Mouse (Mus musculus): Measurements from ENCODE around the gene Tbc1d1. TPM values are rescaled to one million over a fixed set of nuclear protein-coding genes. Genes with fewer than 3 reads are reported as not detected.

Gene Tbc1d1
- polyA plus RNA-seq, 1 experiment from 2014 or later: 18.1 TPM

DNA sequence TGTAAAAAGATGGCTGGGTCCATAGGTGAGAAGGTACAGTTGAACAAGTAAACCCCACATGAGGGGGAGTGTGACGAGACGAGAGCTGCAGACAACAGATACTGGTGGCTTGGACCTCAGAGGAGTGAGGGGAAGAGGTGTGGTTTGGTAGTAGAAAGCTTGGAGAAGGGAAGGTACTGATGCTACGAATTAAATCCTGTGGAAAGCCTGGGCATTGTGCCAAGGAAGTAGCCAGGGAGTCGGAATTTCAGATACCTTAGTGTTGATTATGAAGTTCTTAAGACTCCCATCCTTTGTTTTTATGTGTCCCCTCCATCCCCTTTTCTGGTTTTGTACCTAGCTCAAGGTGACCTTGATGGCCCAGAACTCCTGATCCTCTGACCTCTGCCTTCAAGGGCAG lies 124.5 kb downstream of the Tbc1d1 start:
- no peaks in the 10 kb centered on the region for H3K4me1 ChIP-seq
- H3K27me3 ChIP-seq: no peaks in the 10 kb centered on the region
- ATAC-seq (ENCODE audit: insufficient number of reproducible peaks, low FRiP score, low TSS enrichment, low read depth): no peak
- H3K9me3 ChIP-seq (replicated peaks): no peaks in the 10 kb centered on the region
- no peak overlapping the region for H3K9ac ChIP-seq
- no peak overlapping the region for H3K27ac ChIP-seq (replicated peaks)
- 50% methylated on average over 4 of the region's 4 CpGs for WGBS
- H3K36me3 ChIP-seq: peaks cover 35% of the 10 kb centered on the region
- no peak overlapping the region for H3K4me2 ChIP-seq (replicated peaks)
- H3K4me3 ChIP-seq (replicated peaks): no peak overlapping the region

- WGBS: 93% methylated on average over 7 of the region's 7 CpGs
- Histone ChIP-seq H3K27me3 (no peaks in the 10 kb centered on the region), H3K9ac (no peak overlapping the region), H3K36me3 (peaks cover 35% of the 10 kb centered on the region), H3K4me3 (replicated peaks) (no peak overlapping the region), H3K4me2 (replicated peaks) (no peak overlapping the region), H3K4me1 (no peaks in the 10 kb centered on the region), H3K27ac (replicated peaks) (no peak overlapping the region), H3K9me3 (replicated peaks) (no peaks in the 10 kb centered on the region)
- no peak for ATAC-seq (ENCODE audit: insufficient number of reproducible peaks, low FRiP score, low TSS enrichment, low read depth)
Measured at GRCm38 (mm10) chr5:64281674-64282073, 125.6 kb downstream of the Tbc1d1 start.

DNA sequence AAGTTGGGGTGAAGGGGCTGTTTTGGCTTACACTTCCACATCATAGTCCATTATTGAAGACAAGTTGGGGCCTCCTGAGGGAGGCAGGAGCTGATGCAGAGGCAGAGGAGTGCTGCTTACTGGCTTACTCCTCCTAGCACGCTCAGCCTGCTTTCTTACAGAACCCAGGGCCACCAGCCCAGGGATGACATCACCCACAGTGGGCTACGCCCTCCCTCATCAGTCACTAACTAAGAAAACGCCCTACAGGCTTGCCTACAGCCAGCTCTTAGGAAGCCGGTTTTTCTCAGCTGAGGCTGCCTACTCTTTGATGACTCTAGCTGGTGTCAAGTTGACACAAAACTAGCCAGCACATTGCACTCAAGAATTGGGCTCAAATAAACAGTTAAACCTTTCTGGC lies 126.5 kb downstream of the Tbc1d1 start:
- Histone ChIP-seq H3K9ac (no peak overlapping the region), H3K9me3 (replicated peaks) (no peaks in the 10 kb centered on the region), H3K4me2 (replicated peaks) (no peak overlapping the region), H3K27me3 (no peaks in the 10 kb centered on the region), H3K27ac (replicated peaks) (no peak overlapping the region), H3K4me1 (no peaks in the 10 kb centered on the region), H3K36me3 (peaks cover 35% of the 10 kb centered on the region), H3K4me3 (replicated peaks) (no peak overlapping the region)
- 61% methylated on average over 4 of the region's 4 CpGs for WGBS
- no peak for ATAC-seq (ENCODE audit: insufficient number of reproducible peaks, low FRiP score, low TSS enrichment, low read depth)

DNA sequence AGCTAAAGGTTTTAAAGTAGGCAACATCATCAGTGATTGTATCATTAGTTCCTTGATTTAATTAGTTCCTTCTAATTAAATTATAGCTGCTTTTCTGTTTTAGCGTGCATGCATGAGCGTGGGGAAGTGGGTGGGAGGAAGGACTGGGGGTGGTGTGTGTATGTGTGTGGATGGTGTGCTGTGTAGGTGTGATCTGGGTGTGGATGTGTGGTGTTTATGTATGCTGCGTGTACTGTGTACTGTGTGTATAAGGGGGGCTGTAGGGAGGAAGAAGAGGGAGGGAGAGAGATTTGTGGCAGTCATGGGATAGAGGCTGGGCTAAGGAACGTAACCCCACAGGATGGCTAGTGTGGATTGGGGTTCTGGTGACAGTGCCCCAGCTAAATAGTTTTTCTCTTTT lies 129.2 kb downstream of the Tbc1d1 start:
- no peak overlapping the region for H3K4me3 ChIP-seq (replicated peaks)
- ATAC-seq (ENCODE audit: insufficient number of reproducible peaks, low FRiP score, low TSS enrichment, low read depth): no peak
- H3K27ac ChIP-seq (replicated peaks): no peak overlapping the region
- no peaks in the 10 kb centered on the region for H3K9me3 ChIP-seq (replicated peaks)
- H3K4me1 ChIP-seq: peaks cover 5% of the 10 kb centered on the region; the same call in 1 of the 2 replicates
- 82% methylated on average over 4 of the region's 4 CpGs for WGBS
- H3K9ac ChIP-seq: no peak overlapping the region
- H3K27me3 ChIP-seq: no peaks in the 10 kb centered on the region
- H3K4me2 ChIP-seq (replicated peaks): no peak overlapping the region
- peaks cover 25% of the 10 kb centered on the region for H3K36me3 ChIP-seq

DNA sequence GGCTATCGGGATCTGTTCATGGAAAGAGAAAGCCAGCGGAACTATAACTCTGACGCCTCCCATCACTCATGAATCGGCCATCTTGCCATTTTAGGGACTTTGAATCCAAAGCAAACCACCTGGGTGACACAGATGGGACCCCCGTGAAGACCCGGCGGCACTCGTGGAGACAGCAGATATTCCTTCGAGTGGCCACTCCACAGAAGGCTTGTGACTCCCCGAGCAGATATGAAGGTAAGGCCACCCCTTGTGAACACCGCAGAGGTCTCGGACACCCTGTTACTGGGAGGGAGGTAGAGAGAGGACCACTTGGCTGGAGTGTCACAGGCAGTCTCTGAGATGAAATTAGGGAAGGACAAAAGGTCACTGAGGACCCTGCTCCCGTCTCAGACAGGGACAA lies 129.7 kb downstream of the Tbc1d1 start:
- ATAC-seq (ENCODE audit: insufficient number of reproducible peaks, low FRiP score, low TSS enrichment, low read depth): no peak
- Histone ChIP-seq H3K4me1 (peaks cover 5% of the 10 kb centered on the region; the same call in 1 of the 2 replicates), H3K27ac (replicated peaks) (no peak overlapping the region), H3K27me3 (no peaks in the 10 kb centered on the region), H3K9ac (no peak overlapping the region), H3K9me3 (replicated peaks) (no peaks in the 10 kb centered on the region), H3K4me3 (replicated peaks) (no peak overlapping the region), H3K36me3 (peaks cover 25% of the 10 kb centered on the region), H3K4me2 (replicated peaks) (no peak overlapping the region)
- WGBS: 89% methylated on average over 13 of the region's 13 CpGs

DNA sequence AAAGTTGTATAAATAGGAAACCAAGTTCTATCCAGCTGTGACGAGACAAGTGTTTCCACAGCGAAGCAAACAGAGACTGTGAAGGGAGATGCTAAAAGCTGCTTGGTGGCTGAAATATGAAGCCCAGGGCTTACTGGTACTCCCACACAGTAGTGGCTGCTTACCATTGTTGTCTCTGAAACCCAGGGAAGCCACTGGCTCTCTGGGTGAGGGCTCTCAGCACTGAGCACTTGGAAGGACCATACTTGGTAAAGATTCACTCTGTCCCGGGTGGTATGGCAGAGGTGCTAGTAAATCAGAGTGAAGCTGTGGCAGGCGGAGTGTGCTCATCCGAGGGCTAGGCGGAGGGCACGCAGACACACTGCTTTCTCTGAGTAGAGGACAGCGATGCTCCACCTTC lies 131.2 kb downstream of the Tbc1d1 start:
- peaks cover 5% of the 10 kb centered on the region; the same call in 1 of the 2 replicates for H3K4me1 ChIP-seq
- no peaks in the 10 kb centered on the region for H3K27me3 ChIP-seq
- no peak for ATAC-seq (ENCODE audit: insufficient number of reproducible peaks, low FRiP score, low TSS enrichment, low read depth)
- no peak overlapping the region for H3K4me3 ChIP-seq (replicated peaks)
- H3K27ac ChIP-seq (replicated peaks): no peak overlapping the region
- no peaks in the 10 kb centered on the region for H3K9me3 ChIP-seq (replicated peaks)
- no peak overlapping the region for H3K9ac ChIP-seq
- 78% methylated on average over 8 of the region's 8 CpGs for WGBS
- peaks cover 15% of the 10 kb centered on the region for H3K36me3 ChIP-seq
- H3K4me2 ChIP-seq (replicated peaks): no peak overlapping the region

DNA sequence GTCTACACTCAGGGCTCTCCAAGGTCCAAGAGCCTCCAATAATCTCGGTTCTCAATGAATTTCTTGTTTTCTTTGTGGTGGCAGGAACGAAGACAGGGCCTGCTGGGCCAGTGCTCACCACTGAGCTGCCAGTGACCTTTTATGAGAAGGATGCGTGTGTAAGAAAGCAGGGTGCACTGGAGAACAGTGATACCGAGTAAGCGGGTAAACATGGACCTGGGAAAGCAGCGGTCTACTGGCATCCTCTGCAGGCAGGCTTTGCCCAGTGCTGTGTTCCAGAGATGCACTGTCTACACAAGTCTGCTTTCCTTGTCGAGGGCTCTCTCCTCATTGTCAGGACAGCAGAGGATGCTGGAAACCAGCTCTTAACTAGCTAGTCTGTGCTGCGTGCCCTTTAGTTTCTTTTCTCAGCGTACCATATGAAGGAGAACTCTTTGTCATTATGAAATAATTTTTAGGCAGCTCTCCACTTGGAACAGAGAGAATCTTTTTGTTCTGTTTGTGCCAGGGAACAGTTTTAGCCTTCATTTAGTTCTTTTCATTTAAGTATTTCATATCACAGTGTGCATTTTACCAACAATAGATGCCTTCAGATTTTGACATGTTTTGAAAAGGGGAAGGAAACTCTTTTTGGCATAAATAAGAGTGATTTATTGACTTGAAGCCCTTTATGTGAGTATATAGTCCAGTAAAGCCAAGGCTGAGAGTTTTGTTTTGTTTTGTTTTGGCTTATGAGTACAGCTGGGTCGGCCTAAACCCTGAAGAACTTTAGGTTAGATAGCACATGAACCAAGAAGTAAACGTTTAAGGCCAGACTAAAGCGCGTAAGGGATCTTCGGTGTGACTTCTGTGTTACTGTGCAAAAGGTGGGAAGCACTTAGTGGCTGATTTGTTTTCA lies 132.2 kb downstream of the Tbc1d1 start:
- Histone ChIP-seq H3K4me1 (peaks cover 5% of the 10 kb centered on the region; the same call in 1 of the 2 replicates), H3K9me3 (replicated peaks) (no peaks in the 10 kb centered on the region), H3K36me3 (0 out of 2 replicates have a peak, but pooled peaks cover 5% of the 10 kb centered on the region), H3K27me3 (no peaks in the 10 kb centered on the region), H3K9ac (no peak overlapping the region), H3K4me2 (replicated peaks) (no peak overlapping the region), H3K4me3 (replicated peaks) (no peak overlapping the region), H3K27ac (replicated peaks) (no peak overlapping the region)
- WGBS: 85% methylated on average over 14 of the region's 14 CpGs
- no peak for ATAC-seq (ENCODE audit: insufficient number of reproducible peaks, low FRiP score, low TSS enrichment, low read depth)

DNA sequence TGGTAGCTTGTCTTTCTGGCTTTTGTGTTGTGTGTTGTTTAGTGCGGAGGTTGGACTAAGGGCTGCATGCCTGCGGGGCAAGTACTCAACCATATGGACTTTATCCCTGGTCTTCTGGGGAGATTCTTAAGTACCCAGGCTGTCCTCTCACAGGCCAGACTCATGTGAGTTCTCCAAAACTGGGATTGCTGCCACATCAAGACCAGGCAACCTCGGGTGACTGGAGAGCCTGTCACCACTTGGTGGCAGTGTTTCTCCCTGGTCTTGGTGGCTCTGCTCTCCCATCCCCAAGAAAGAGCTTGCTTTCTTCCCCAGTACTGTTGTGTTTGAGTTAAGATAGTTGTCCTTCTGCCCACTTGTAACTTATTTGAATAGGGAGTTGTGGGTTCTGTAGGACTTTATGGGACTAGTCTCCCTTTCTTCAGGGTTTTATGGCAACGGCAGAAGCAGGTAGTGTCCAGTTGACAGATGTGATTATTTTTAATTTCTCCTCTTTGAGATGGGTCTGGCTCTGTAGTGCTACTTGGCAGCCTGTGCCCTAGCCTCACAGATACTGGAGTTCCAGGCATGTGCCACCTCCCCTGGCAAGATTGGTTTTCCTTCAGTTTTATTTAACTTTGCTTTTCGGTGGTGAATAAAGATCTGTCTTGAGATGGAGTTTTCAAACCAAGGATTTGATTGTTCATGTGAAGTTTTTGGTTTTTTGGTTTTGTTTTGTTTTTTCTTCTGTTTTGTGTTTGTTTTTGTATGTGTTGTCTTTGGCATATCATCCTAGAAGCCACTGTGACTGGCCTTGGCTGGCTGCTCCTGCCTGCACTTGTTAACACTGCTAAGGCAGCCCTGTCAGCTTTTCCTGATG lies 133.3 kb downstream of the Tbc1d1 start:
- peak overlapping the region; percentile 40; the same call in 1 of the 2 replicates for H3K27ac ChIP-seq (replicated peaks)
- 61% methylated on average over 5 of the region's 5 CpGs for WGBS
- H3K4me2 ChIP-seq (replicated peaks): no peak overlapping the region
- H3K27me3 ChIP-seq: no peaks in the 10 kb centered on the region
- H3K9ac ChIP-seq: no peak overlapping the region
- H3K36me3 ChIP-seq: peaks cover 7% of the 10 kb centered on the region; the same call in 1 of the 2 replicates
- ATAC-seq (ENCODE audit: insufficient number of reproducible peaks, low FRiP score, low TSS enrichment, low read depth): peak; percentile 41; the same call in 1 of the 2 replicates
- H3K4me3 ChIP-seq (replicated peaks): no peak overlapping the region
- peaks cover 5% of the 10 kb centered on the region; the same call in 1 of the 2 replicates for H3K4me1 ChIP-seq
- no peaks in the 10 kb centered on the region for H3K9me3 ChIP-seq (replicated peaks)

DNA sequence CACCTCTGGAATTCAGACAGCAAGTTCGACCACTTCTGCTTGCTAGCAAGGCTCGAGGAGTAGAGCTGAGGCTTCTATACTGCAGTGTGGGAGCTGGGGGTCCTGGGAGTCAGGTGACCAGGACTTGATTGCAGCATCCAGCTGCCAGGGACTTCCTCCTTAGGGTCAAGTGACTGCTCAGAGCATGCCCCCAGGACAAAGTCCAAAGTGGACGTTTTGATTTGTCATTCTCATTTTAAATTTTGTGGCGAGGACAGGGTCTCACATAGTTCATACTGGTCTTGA lies 133.9 kb downstream of the Tbc1d1 start:
- Histone ChIP-seq H3K36me3 (peaks cover 8% of the 10 kb centered on the region; the same call in 1 of the 2 replicates), H3K4me2 (replicated peaks) (no peak overlapping the region), H3K4me3 (replicated peaks) (no peak overlapping the region), H3K9me3 (replicated peaks) (no peaks in the 10 kb centered on the region), H3K9ac (no peak overlapping the region), H3K27me3 (no peaks in the 10 kb centered on the region), H3K4me1 (peaks cover 5% of the 10 kb centered on the region; the same call in 1 of the 2 replicates), H3K27ac (replicated peaks) (peak overlapping the region; percentile 40; the same call in 1 of the 2 replicates)
- WGBS: 38% methylated on average over 4 of the region's 4 CpGs
- ATAC-seq (ENCODE audit: insufficient number of reproducible peaks, low FRiP score, low TSS enrichment, low read depth): no peak

- Histone ChIP-seq H3K4me2 (replicated peaks) (no peak overlapping the region), H3K9ac (no peak overlapping the region), H3K4me3 (replicated peaks) (no peak overlapping the region), H3K9me3 (replicated peaks) (no peaks in the 10 kb centered on the region), H3K4me1 (peaks cover 9% of the 10 kb centered on the region; the same call in 1 of the 2 replicates), H3K36me3 (peaks cover 8% of the 10 kb centered on the region; the same call in 1 of the 2 replicates), H3K27ac (replicated peaks) (0 out of 2 replicates have a peak overlapping the region, but pooled peaks have one; percentile 11), H3K27me3 (no peaks in the 10 kb centered on the region)
- 68% methylated on average over 5 of the region's 5 CpGs for WGBS
- no peak for ATAC-seq (ENCODE audit: insufficient number of reproducible peaks, low FRiP score, low TSS enrichment, low read depth)
Measured at GRCm38 (mm10) chr5:64291657-64292056, 135.6 kb downstream of the Tbc1d1 start.

GRCm38 (mm10) chr5:64295621-64296020 lies 139.5 kb downstream of the Tbc1d1 start:
- H3K9ac ChIP-seq: no peak overlapping the region
- no peaks in the 10 kb centered on the region for H3K27me3 ChIP-seq
- no peaks in the 10 kb centered on the region for H3K9me3 ChIP-seq (replicated peaks)
- H3K36me3 ChIP-seq: peaks cover 8% of the 10 kb centered on the region; the same call in 1 of the 2 replicates
- no peak for ATAC-seq (ENCODE audit: insufficient number of reproducible peaks, low FRiP score, low TSS enrichment, low read depth)
- H3K4me2 ChIP-seq (replicated peaks): no peak overlapping the region
- no peak overlapping the region for H3K4me3 ChIP-seq (replicated peaks)
- H3K4me1 ChIP-seq: peaks cover 29% of the 10 kb centered on the region; the same call in 1 of the 2 replicates
- no peak overlapping the region for H3K27ac ChIP-seq (replicated peaks)
